Mouse (Mus musculus): ENCODE data around the gene Tfap2b. TPM values are rescaled to one million over a fixed set of nuclear protein-coding genes. Genes with fewer than 3 reads are reported as not detected.

Gene Tfap2b
- polyA plus RNA-seq, 1 experiment from 2014 or later, result 0.31 TPM

DNA sequence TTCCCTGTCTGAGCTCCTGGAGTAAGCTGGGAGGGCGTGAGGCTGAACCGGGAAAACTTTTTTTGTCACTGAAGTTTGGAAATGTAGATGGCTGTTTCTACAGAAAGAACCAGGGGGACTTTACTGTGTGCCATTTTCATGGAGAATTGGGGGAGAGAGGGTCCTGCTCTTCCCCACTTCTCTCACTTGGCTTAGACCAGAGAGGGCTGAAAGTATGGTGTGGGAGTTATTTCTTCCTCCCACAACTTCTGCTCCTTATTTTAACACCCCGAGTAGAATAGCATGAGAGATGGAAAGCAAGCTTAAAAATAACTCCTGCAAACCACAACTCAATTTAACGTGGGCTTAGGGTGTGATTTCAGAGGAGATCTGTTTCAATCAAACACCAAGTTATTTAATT lies 4.0 kb downstream of the Tfap2b start:
- no peak overlapping the region for H3K4me2 ChIP-seq
- no peak for ATAC-seq (ENCODE audit: insufficient number of reproducible peaks, low FRiP score)
- no peak overlapping the region for H3K4me3 ChIP-seq
- H3K27ac ChIP-seq (ENCODE audit: poor library complexity, severe bottlenecking), result no peak overlapping the region
- 0 out of 2 replicates have a peak, but pooled peaks cover 4% of the 10 kb centered on the region for H3K4me1 ChIP-seq (replicated peaks)
- peaks cover 82% of the 10 kb centered on the region for H3K27me3 ChIP-seq (replicated peaks)
- WGBS, result 0% methylated on average over 4 of the region's 4 CpGs
- no peak overlapping the region for H3K9ac ChIP-seq
- H3K9me3 ChIP-seq (replicated peaks), result no peaks in the 10 kb centered on the region
- no peaks in the 10 kb centered on the region for H3K36me3 ChIP-seq

DNA sequence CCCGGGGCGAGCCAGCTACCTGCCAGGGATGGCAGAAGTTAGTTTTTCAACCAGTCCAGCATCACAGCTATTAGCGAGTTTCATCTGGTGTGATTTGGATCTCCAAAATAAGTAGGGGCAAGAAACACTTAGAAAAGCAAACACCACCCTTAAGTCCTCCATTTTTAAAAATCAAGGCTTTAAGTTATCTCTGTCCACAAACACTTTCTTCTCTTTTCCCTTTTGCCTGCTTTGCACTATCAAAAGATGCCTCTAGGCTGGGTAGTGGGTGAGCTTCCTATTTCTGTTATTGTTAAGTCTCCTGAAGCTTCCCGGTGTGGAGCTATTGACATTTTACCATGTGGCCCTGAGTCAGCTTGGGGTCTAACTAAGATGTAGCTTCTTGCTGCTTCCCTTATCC lies 4.5 kb downstream of the Tfap2b start:
- ATAC-seq (ENCODE audit: insufficient number of reproducible peaks, low FRiP score), result no peak
- H3K9me3 ChIP-seq (replicated peaks), result no peaks in the 10 kb centered on the region
- H3K27ac ChIP-seq (ENCODE audit: poor library complexity, severe bottlenecking), result no peak overlapping the region
- H3K36me3 ChIP-seq, result no peaks in the 10 kb centered on the region
- H3K4me3 ChIP-seq, result no peak overlapping the region
- 0% methylated on average over 4 of the region's 4 CpGs for WGBS
- no peak overlapping the region for H3K9ac ChIP-seq
- 0 out of 2 replicates have a peak, but pooled peaks cover 4% of the 10 kb centered on the region for H3K4me1 ChIP-seq (replicated peaks)
- H3K4me2 ChIP-seq, result no peak overlapping the region
- H3K27me3 ChIP-seq (replicated peaks), result peaks cover 86% of the 10 kb centered on the region

DNA sequence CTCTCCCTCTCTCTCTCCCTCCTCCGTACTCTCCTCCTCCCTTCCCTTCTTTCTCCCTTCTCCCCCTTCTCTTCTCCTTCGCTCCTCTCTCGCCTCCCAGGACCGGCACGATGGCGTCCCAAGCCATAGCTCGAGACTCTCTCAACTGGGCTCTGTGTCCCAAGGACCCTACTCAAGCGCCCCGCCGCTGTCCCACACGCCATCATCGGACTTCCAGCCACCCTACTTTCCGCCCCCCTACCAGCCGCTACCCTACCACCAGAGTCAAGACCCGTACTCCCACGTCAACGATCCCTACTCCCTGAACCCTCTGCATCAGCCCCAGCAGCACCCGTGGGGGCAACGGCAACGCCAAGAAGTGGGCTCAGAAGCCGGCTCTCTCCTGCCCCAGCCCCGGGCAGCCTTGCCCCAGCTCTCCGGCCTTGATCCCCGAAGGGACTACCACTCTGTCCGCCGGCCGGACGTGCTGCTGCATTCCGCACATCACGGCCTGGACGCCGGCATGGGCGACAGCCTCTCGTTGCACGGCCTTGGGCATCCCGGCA lies 5.2 kb downstream of the Tfap2b start:
- no peaks in the 10 kb centered on the region for H3K36me3 ChIP-seq
- H3K9me3 ChIP-seq (replicated peaks), result no peaks in the 10 kb centered on the region
- H3K4me3 ChIP-seq, result no peak overlapping the region
- no peak overlapping the region for H3K4me2 ChIP-seq
- H3K9ac ChIP-seq, result no peak overlapping the region
- no peak overlapping the region for H3K27ac ChIP-seq (ENCODE audit: poor library complexity, severe bottlenecking)
- WGBS, result 1% methylated on average over 36 of the region's 36 CpGs
- 0 out of 2 replicates have a peak, but pooled peaks cover 4% of the 10 kb centered on the region for H3K4me1 ChIP-seq (replicated peaks)
- peaks cover 87% of the 10 kb centered on the region for H3K27me3 ChIP-seq (replicated peaks)
- no peak for ATAC-seq (ENCODE audit: insufficient number of reproducible peaks, low FRiP score)

DNA sequence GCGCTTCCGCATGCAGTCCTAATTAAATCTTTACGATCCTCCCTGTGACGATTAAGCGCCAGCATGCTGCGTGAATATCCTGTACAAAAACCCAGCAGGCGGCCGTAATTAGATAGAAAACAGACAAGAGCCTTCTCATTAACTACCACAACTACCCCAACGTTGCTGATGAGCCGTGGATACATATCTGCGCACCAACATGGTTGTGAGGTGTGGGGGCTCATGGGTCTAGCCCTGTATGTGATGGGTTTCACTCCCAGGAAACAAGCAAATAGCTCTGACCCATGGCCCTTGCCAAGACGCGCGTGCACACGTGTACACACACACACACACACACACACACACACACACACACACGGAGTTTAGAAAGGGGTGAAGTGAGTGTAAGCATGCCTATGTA lies 8.7 kb downstream of the Tfap2b start:
- no peak overlapping the region for H3K4me3 ChIP-seq
- no peak for ATAC-seq (ENCODE audit: insufficient number of reproducible peaks, low FRiP score)
- no peaks in the 10 kb centered on the region for H3K36me3 ChIP-seq

DNA sequence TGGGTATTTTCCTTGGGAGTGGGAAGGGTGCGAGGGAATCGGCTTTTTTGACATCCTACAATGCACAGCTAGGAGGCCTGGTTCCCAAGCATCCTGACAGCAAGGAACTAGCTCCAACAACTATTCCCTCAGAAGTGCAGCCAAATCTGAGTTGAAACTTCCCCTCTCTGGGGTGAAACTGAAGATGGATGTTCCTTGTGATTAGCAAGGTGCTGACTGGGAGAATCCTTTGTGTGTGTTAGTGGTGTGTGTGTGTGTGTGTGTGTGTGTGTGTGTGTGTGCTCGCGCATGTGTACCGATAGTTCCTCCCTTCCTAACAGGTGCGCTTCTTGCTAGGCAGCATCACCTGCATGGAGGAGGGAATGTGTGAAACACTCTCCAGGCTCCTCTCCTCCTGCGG lies 9.5 kb downstream of the Tfap2b start:
- no peak overlapping the region for H3K4me3 ChIP-seq
- no peak for ATAC-seq (ENCODE audit: insufficient number of reproducible peaks, low FRiP score)
- H3K4me2 ChIP-seq, result no peak overlapping the region
- 0 out of 2 replicates have a peak, but pooled peaks cover 2% of the 10 kb centered on the region for H3K4me1 ChIP-seq (replicated peaks)
- no peak overlapping the region for H3K9ac ChIP-seq
- no peak overlapping the region for H3K27ac ChIP-seq (ENCODE audit: poor library complexity, severe bottlenecking)
- H3K36me3 ChIP-seq, result no peaks in the 10 kb centered on the region
- no peaks in the 10 kb centered on the region for H3K9me3 ChIP-seq (replicated peaks)
- H3K27me3 ChIP-seq (replicated peaks), result peaks cover 83% of the 10 kb centered on the region
- 3% methylated on average over 7 of the region's 7 CpGs for WGBS

More for the DNA sequence above, 8.7 kb downstream of the Tfap2b start:
- 7% methylated on average over 16 of the region's 16 CpGs for WGBS
- Histone ChIP-seq H3K27ac (ENCODE audit: poor library complexity, severe bottlenecking) (no peak overlapping the region), H3K9me3 (replicated peaks) (no peaks in the 10 kb centered on the region), H3K27me3 (replicated peaks) (peaks cover 84% of the 10 kb centered on the region), H3K4me1 (replicated peaks) (0 out of 2 replicates have a peak, but pooled peaks cover 2% of the 10 kb centered on the region), H3K4me2 (no peak overlapping the region), H3K9ac (no peak overlapping the region)

GRCm38 (mm10) chr1:19219381-19219780 lies 10.7 kb downstream of the Tfap2b start:
- Histone ChIP-seq H3K4me1 (replicated peaks) (no peaks in the 10 kb centered on the region), H3K9ac (no peak overlapping the region), H3K4me2 (no peak overlapping the region), H3K9me3 (replicated peaks) (no peaks in the 10 kb centered on the region), H3K27me3 (replicated peaks) (peaks cover 83% of the 10 kb centered on the region), H3K36me3 (no peaks in the 10 kb centered on the region), H3K27ac (ENCODE audit: poor library complexity, severe bottlenecking) (no peak overlapping the region), H3K4me3 (no peak overlapping the region)
- ATAC-seq (ENCODE audit: insufficient number of reproducible peaks, low FRiP score), result no peak

GRCm38 (mm10) chr1:19220564-19220963 lies 11.8 kb downstream of the Tfap2b start:
- no peak for ATAC-seq (ENCODE audit: insufficient number of reproducible peaks, low FRiP score)
- Histone ChIP-seq H3K36me3 (no peaks in the 10 kb centered on the region), H3K9ac (no peak overlapping the region), H3K9me3 (replicated peaks) (no peaks in the 10 kb centered on the region), H3K4me3 (no peak overlapping the region), H3K27me3 (replicated peaks) (peaks cover 82% of the 10 kb centered on the region), H3K27ac (ENCODE audit: poor library complexity, severe bottlenecking) (no peak overlapping the region), H3K4me2 (no peak overlapping the region), H3K4me1 (replicated peaks) (no peaks in the 10 kb centered on the region)
- whole genome bisulfite sequencing, result 4% methylated on average over 1 of the region's 1 CpGs

DNA sequence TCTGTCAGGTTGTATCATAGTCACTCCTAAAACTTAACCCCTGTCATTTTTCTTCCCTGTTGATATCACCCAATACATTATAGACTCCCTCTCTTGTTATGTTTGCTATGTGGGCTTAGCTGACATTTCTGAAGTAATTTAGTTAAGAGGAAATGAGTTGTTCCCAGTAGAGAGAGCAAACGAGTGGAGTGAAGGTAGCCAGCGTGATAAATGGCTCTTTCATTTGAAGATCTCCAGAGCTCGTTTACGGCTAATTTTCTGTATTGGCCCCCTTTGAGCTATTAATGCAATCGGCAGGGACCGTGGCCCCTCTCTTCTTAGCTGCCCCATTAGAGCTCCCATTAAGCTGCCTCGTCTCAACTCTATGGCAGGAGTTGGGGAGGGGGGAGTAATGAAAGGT lies 12.9 kb downstream of the Tfap2b start:
- WGBS, result 0% methylated on average over 7 of the region's 7 CpGs
- H3K9ac ChIP-seq, result no peak overlapping the region
- H3K4me3 ChIP-seq, result no peak overlapping the region
- no peak overlapping the region for H3K27ac ChIP-seq (ENCODE audit: poor library complexity, severe bottlenecking)
- no peak for ATAC-seq (ENCODE audit: insufficient number of reproducible peaks, low FRiP score)
- no peaks in the 10 kb centered on the region for H3K4me1 ChIP-seq (replicated peaks)
- H3K36me3 ChIP-seq, result no peaks in the 10 kb centered on the region
- peaks cover 83% of the 10 kb centered on the region for H3K27me3 ChIP-seq (replicated peaks)
- H3K4me2 ChIP-seq, result no peak overlapping the region
- H3K9me3 ChIP-seq (replicated peaks), result no peaks in the 10 kb centered on the region

GRCm38 (mm10) chr1:19226699-19227098 lies 18.0 kb downstream of the Tfap2b start:
- 2% methylated on average over 8 of the region's 8 CpGs for WGBS
- Histone ChIP-seq H3K27me3 (replicated peaks) (peaks cover 87% of the 10 kb centered on the region), H3K36me3 (no peaks in the 10 kb centered on the region), H3K27ac (ENCODE audit: poor library complexity, severe bottlenecking) (no peak overlapping the region), H3K9me3 (replicated peaks) (no peaks in the 10 kb centered on the region), H3K4me2 (no peak overlapping the region), H3K9ac (no peak overlapping the region), H3K4me3 (no peak overlapping the region), H3K4me1 (replicated peaks) (no peaks in the 10 kb centered on the region)
- no peak for ATAC-seq (ENCODE audit: insufficient number of reproducible peaks, low FRiP score)

- Histone ChIP-seq H3K9me3 (replicated peaks) (no peaks in the 10 kb centered on the region), H3K4me3 (no peak overlapping the region), H3K4me2 (no peak overlapping the region), H3K27me3 (replicated peaks) (peaks cover 82% of the 10 kb centered on the region), H3K36me3 (no peaks in the 10 kb centered on the region), H3K4me1 (replicated peaks) (no peaks in the 10 kb centered on the region), H3K27ac (ENCODE audit: poor library complexity, severe bottlenecking) (no peak overlapping the region), H3K9ac (no peak overlapping the region)
- 1% methylated on average over 16 of the region's 16 CpGs for WGBS
- no peak for ATAC-seq (ENCODE audit: insufficient number of reproducible peaks, low FRiP score)
Measured at GRCm38 (mm10) chr1:19230926-19231573, 22.3 kb downstream of the Tfap2b start.

GRCm38 (mm10) chr1:19231574-19232080 lies 22.9 kb downstream of the Tfap2b start:
- WGBS, result 5% methylated on average over 16 of the region's 16 CpGs
- no peaks in the 10 kb centered on the region for H3K4me1 ChIP-seq (replicated peaks)
- H3K36me3 ChIP-seq, result no peaks in the 10 kb centered on the region
- no peak overlapping the region for H3K4me2 ChIP-seq
- no peak for ATAC-seq (ENCODE audit: insufficient number of reproducible peaks, low FRiP score)
- H3K27ac ChIP-seq (ENCODE audit: poor library complexity, severe bottlenecking), result no peak overlapping the region
- peaks cover 82% of the 10 kb centered on the region for H3K27me3 ChIP-seq (replicated peaks)
- no peaks in the 10 kb centered on the region for H3K9me3 ChIP-seq (replicated peaks)
- no peak overlapping the region for H3K4me3 ChIP-seq
- H3K9ac ChIP-seq, result no peak overlapping the region

All from heart, embryonic 12.5 days (tissue).